Mouse (Mus musculus): Measurements from ENCODE around the gene Sccpdh. TPM values are rescaled to one million over a fixed set of nuclear protein-coding genes. Genes with fewer than 3 reads are reported as not detected.

Sccpdh gene
- total and polyA plus RNA-seq, 3 experiments = 10.3 to 22.2 (median 18.9) TPM

DNA sequence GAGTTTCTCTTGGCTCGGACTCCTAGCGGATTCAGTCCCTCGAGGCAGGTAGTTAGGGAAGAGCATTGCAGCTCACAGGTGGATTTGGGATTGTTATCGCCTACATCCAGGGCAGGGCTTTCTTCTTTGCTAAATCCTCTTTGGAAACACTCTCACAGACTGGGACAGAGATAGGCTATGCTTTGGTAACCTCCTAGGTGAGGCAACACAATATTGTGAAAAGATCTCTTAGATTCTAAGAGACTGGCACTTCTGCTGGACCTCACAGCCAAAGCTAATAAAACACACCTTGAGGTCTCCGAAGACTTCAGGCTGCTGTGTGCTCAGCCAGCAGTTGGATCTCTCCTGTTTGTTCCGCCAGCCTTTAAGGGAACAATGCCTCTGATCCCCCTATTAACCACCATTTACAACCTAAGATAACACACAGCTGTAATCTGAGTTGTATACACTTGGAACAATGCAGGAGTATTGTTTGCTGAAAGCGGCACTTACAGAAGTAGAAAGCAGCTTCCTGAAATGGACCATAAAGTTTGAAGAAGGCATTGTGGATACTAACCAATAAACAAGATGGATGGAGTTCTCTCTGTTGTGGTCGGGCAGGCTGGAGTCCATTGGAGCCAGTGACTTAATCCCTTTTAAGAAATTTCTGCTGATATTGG is 54.9 kb downstream of the Sccpdh start:
- no peaks in the 10 kb centered on the region for H3K27me3 ChIP-seq (replicated peaks)
- no peak overlapping the region for H3K27ac ChIP-seq (ENCODE audit: insufficient read depth, low read depth)
- no peak overlapping the region for H3K9ac ChIP-seq (ENCODE audit: insufficient read depth, low read depth)
- H3K79me2 ChIP-seq (replicated peaks; ENCODE audit: control insufficient read depth, extremely low read depth, insufficient read depth, poor library complexity, severe bottlenecking) = no peaks in the 10 kb centered on the region
- H3K9me3 ChIP-seq (replicated peaks; ENCODE audit: low read length) = no peaks in the 10 kb centered on the region
- no peaks in the 10 kb centered on the region for H3K36me3 ChIP-seq (replicated peaks in 1 of 2; ENCODE audit: control insufficient read depth in 1 of 2, insufficient read depth in 1 of 2, low read length in 1 of 2)
- in situ Hi-C loops (cut with MboI; ENCODE audit: low pct_ligation_motif_present, low pct_unique_long_range_greater_than_20kb, low sequenced_read_pairs) (no loop called here), dilution Hi-C loops (cut with MboI; ENCODE audit: extremely low pct_ligation_motif_present, extremely low pct_unique_long_range_greater_than_20kb, low sequenced_read_pairs) (no loop called here)
- TF ChIP-seq MAX (IDR thresholded peaks at IDR 0.05; ENCODE audit: low read length) (no peak), PAX5 (IDR thresholded peaks at IDR 0.05; ENCODE audit: low read length) (no peak), SIN3A (IDR thresholded peaks at IDR 0.05; ENCODE audit: low read length) (no peak), MAZ (IDR thresholded peaks at IDR 0.05; ENCODE audit: low read depth, low read length) (no peak), MXI1 (IDR thresholded peaks at IDR 0.05; ENCODE audit: low read depth, low read length) (no peak), POLR2AphosphoS2 (IDR thresholded peaks at IDR 0.05; ENCODE audit: low read depth, low read length) (no peak), TCF12 (IDR thresholded peaks at IDR 0.05; ENCODE audit: low read depth, low read length) (no peak), MYC (IDR thresholded peaks at IDR 0.05; ENCODE audit: low read depth, low read length) (no peak), BHLHE40 (IDR thresholded peaks at IDR 0.05; ENCODE audit: low read depth, low read length) (no peak), NELFE (IDR thresholded peaks at IDR 0.05; ENCODE audit: low read depth, low read length) (no peak), GABPA (IDR thresholded peaks at IDR 0.05; ENCODE audit: insufficient replicate concordance, low read depth, low read length) (no peak), CHD2 (IDR thresholded peaks at IDR 0.05; ENCODE audit: low read length) (no peak), HCFC1 (IDR thresholded peaks at IDR 0.05; ENCODE audit: low read depth, low read length) (no peak), MAFK (IDR thresholded peaks at IDR 0.05; ENCODE audit: insufficient replicate concordance, low read length) (no peak), ELF1 (IDR thresholded peaks at IDR 0.05; ENCODE audit: low read depth, low read length) (no peak), RAD21 (IDR thresholded peaks at IDR 0.05; ENCODE audit: low read depth, low read length) (no peak), IRF4 (IDR thresholded peaks at IDR 0.05; ENCODE audit: low read depth, low read length) (no peak), ZKSCAN1 (IDR thresholded peaks at IDR 0.05; ENCODE audit: borderline replicate concordance, low read depth, low read length) (no peak), CTCF (conservative IDR thresholded peaks at IDR 0.05 in 1 of 2, IDR thresholded peaks at IDR 0.05 in 1 of 2; ENCODE audit: low read depth in 2 of 2, low read length in 2 of 2) (no peak), POLR2A (IDR thresholded peaks at IDR 0.05; ENCODE audit: low read depth, low read length) (no peak)
- no peak for DNase-seq (ENCODE audit: extremely low read depth)
- H3K4me1 ChIP-seq (ENCODE audit: control insufficient read depth in 1 of 2, insufficient read depth in 2 of 2) = no peaks in the 10 kb centered on the region
- no peak overlapping the region for H3K4me2 ChIP-seq (ENCODE audit: insufficient read depth, low read depth, poor library complexity, severe bottlenecking)
- no peak overlapping the region for H3K4me3 ChIP-seq (replicated peaks in 1 of 3; ENCODE audit: low read depth in 2 of 3, low read length in 2 of 3, poor library complexity in 1 of 3)

DNA sequence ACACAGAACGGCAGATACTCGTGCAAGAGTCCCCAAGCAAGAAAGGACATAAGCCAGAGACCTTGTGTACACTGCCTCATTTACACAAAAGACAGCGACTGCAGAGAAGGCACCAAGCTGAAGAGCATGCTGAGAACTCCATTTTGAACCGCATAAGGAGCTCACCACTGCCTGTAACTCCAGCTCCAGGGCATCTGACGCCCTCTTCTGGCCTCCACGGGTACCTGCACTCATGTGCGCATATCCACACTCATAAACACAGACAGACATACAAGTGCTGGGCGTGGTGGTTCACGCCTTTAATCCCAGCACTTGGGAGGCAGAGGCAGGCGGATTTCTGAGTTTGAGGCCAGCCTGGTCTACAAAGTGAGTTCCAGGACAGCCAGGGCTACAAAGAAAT is 60.7 kb downstream of the Sccpdh start:
- H3K4me3 ChIP-seq (replicated peaks in 1 of 3; ENCODE audit: low read depth in 2 of 3, low read length in 2 of 3, poor library complexity in 1 of 3) = no peak overlapping the region
- no peak overlapping the region for H3K27ac ChIP-seq (ENCODE audit: insufficient read depth, low read depth)
- H3K9ac ChIP-seq (ENCODE audit: insufficient read depth, low read depth) = no peak overlapping the region
- DNase-seq (ENCODE audit: extremely low read depth) = no peak
- TF ChIP-seq CTCF (conservative IDR thresholded peaks at IDR 0.05 in 1 of 2, IDR thresholded peaks at IDR 0.05 in 1 of 2; ENCODE audit: low read depth in 2 of 2, low read length in 2 of 2) = 0 out of 4 replicates have a peak, but pooled peaks of 1 of the 2 experiments have one; percentile 2
- no peak for TF ChIP-seq JUN (IDR thresholded peaks at IDR 0.05; ENCODE audit: insufficient read depth, low read depth, low read length)
- H3K4me1 ChIP-seq (ENCODE audit: control insufficient read depth in 1 of 2, insufficient read depth in 2 of 2) = peaks cover 0 to 4% of the 10 kb centered on the region in 2 experiments; a peak in 1 of 4 replicates
- H3K9me3 ChIP-seq (replicated peaks; ENCODE audit: low read length) = peaks cover 3% of the 10 kb centered on the region
- no peaks in the 10 kb centered on the region for H3K79me2 ChIP-seq (replicated peaks; ENCODE audit: control insufficient read depth, extremely low read depth, insufficient read depth, poor library complexity, severe bottlenecking)
- H3K27me3 ChIP-seq (replicated peaks) = peaks cover 5% of the 10 kb centered on the region
- H3K4me2 ChIP-seq (ENCODE audit: insufficient read depth, low read depth, poor library complexity, severe bottlenecking) = no peak overlapping the region
- dilution Hi-C loops (cut with MboI; ENCODE audit: extremely low pct_ligation_motif_present, extremely low pct_unique_long_range_greater_than_20kb, low sequenced_read_pairs) = no loop called here
- in situ Hi-C loops (cut with MboI; ENCODE audit: low pct_ligation_motif_present, low pct_unique_long_range_greater_than_20kb, low sequenced_read_pairs) = no loop called here
- H3K36me3 ChIP-seq (replicated peaks in 1 of 2; ENCODE audit: control insufficient read depth in 1 of 2, insufficient read depth in 1 of 2, low read length in 1 of 2) = no peaks in the 10 kb centered on the region

All from CH12.LX (cell line).